Mouse (Mus musculus) megakaryocyte, embryonic 14.5 days (primary cell): Measurements from ENCODE around the gene Krt81.

Source experiments
- FLI1 ChIP-seq: IDR thresholded peaks from 2 replicates; pipeline ENCODE4 v1.6.1; 2012; ENCODE audit warnings: low read length, inconsistent platforms, mixed read lengths
- GATA1 ChIP-seq: IDR thresholded peaks from 3 replicates; pipeline ENCODE4 v1.6.1; 2012; ENCODE audit warnings: mixed read lengths, low read length, inconsistent platforms, borderline replicate concordance

DNA sequence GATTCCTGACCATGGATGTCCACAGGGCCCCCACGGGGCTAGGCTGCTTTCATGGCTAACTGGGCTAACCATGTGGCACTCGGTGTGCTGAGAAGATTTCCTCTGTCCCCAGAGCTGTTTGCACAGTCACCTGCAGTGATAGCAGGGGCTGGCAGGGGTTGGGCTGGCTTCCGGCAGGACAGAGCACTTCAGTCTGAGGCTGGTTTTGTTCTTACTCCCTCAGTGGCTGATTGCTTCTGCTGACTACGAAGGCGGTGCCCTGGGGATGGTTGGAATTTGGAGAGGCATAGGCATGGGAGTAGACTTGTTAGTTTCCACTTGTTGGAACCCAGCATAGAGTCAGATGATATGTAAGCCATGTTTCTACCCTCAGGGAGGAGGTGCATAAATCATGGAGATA, 38.6 kb downstream of the Krt81 start:
- TF ChIP-seq GATA1 (no peak), FLI1 (no peak)
